Mouse (Mus musculus): ENCODE results near the gene Zdhhc1. TPM values are rescaled to one million over a fixed set of nuclear protein-coding genes. Genes with fewer than 3 reads are reported as not detected.

The Zdhhc1 gene
- total and polyA plus RNA-seq, 3 experiments, result 4.9 to 11.5 TPM; not detected in 1

DNA sequence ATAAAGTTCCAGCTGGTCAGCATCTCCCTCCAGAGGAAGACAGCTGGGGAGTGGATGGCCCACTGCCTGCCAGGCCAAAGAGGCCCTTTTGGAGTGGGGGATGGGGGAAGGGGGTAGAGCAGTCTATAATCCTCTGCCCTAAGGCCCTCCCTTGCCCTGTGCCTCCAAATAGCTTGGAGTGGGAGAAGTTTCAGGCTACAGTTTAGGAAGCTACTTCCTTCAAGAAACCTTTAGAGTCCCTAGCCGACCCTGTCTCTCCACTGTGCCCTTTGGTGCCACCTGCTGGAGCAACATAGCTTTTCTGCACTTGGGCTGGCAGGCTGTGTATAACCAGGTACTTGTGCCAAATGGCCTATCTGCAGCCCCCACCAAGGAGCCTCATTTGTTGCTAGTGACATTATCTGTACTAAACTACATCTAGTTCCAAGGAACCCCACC, 37.2 kb upstream of the Zdhhc1 start (continued):
- TF ChIP-seq MEF2A (IDR thresholded peaks at IDR 0.05; ENCODE audit: extremely low read depth, insufficient replicate concordance, low read depth, low read length, poor library complexity, severe bottlenecking) (no peak), ZC3H11A (IDR thresholded peaks at IDR 0.05; ENCODE audit: low read depth, low read length) (peak; percentile 53), ETS1 (IDR thresholded peaks at IDR 0.05; ENCODE audit: low read depth, low read length) (peak; percentile 61), E2F4 (IDR thresholded peaks at IDR 0.05; ENCODE audit: borderline replicate concordance, low read depth, low read length) (no peak), SMC3 (IDR thresholded peaks at IDR 0.05; ENCODE audit: low read depth, low read length) (peak; percentile 80), USF1 (IDR thresholded peaks at IDR 0.05; ENCODE audit: low read depth, low read length) (0 out of 2 replicates have a peak, but pooled peaks have one; percentile 17), MAX (IDR thresholded peaks at IDR 0.05; ENCODE audit: low read length) (0 out of 2 replicates have a peak, but pooled peaks have one; percentile 19), TAL1 (IDR thresholded peaks at IDR 0.05; ENCODE audit: low read length) (no peak), CHD2 (IDR thresholded peaks at IDR 0.05; ENCODE audit: low read length) (no peak), EP300 (IDR thresholded peaks at IDR 0.05; ENCODE audit: low read depth in 1 of 2, low read length in 2 of 2) (peak; percentile 28 to 50; a peak in 1 of 4 replicates), GATA1 (IDR thresholded peaks at IDR 0.05; ENCODE audit: low read depth, low read length) (no peak), NELFE (IDR thresholded peaks at IDR 0.05; ENCODE audit: low read depth, low read length) (no peak), ZNF384 (IDR thresholded peaks at IDR 0.05; ENCODE audit: low read depth, low read length) (no peak), BHLHE40 (IDR thresholded peaks at IDR 0.05; ENCODE audit: borderline replicate concordance, low read depth, low read length) (peak; percentile 32; the same call in 1 of the 2 replicates), POLR2A (IDR thresholded peaks at IDR 0.05; ENCODE audit: control insufficient read depth in 1 of 2, insufficient read depth in 1 of 2, low read depth in 1 of 2, low read length in 2 of 2, poor library complexity in 1 of 2) (no peak), ZKSCAN1 (IDR thresholded peaks at IDR 0.05; ENCODE audit: low read depth, low read length) (0 out of 2 replicates have a peak, but pooled peaks have one; percentile 19), HCFC1 (IDR thresholded peaks at IDR 0.05; ENCODE audit: low read depth, low read length) (no peak)

GRCm38 (mm10) chr8:105533439-105533838, 36.7 kb upstream of the Zdhhc1 start:
- H3K4me3 ChIP-seq (ENCODE audit: control insufficient read depth in 1 of 2, insufficient read depth in 1 of 2, low read depth in 2 of 2, low read length in 2 of 2), result no peak overlapping the region
- peaks cover 2 to 26% of the 10 kb centered on the region in 2 experiments for H3K36me3 ChIP-seq (ENCODE audit: control insufficient read depth in 1 of 2, insufficient read depth in 2 of 2, low read length in 2 of 2)
- H3K27me3 ChIP-seq (ENCODE audit: control insufficient read depth in 1 of 2, insufficient read depth in 2 of 2, low read length in 2 of 2), result no peaks in the 10 kb centered on the region
- no peaks in the 10 kb centered on the region for H3K9me3 ChIP-seq (replicated peaks; ENCODE audit: insufficient read depth, low read length)
- H3K27ac ChIP-seq (ENCODE audit: control insufficient read depth, low read depth, low read length), result no peak overlapping the region
- peaks cover 17 to 20% of the 10 kb centered on the region in 2 experiments for H3K4me1 ChIP-seq (ENCODE audit: control insufficient read depth in 1 of 2, insufficient read depth in 2 of 2, low read length in 2 of 2)
- DNase-seq (ENCODE audit: low read depth, low spot score), result peak; percentile 23
- H3K79me2 ChIP-seq (ENCODE audit: control insufficient read depth, insufficient read depth, low read length, poor library complexity), result no peaks in the 10 kb centered on the region
- TF ChIP-seq ZMIZ1 (IDR thresholded peaks at IDR 0.05; ENCODE audit: low read depth, low read length) (no peak), TAL1 (IDR thresholded peaks at IDR 0.05; ENCODE audit: low read length) (peak; percentile 13; the same call in 1 of the 2 replicates)
- no peak overlapping the region for H3K9ac ChIP-seq (ENCODE audit: control insufficient read depth, low read depth, low read length, poor library complexity, severe bottlenecking)

GRCm38 (mm10) chr8:105531774-105532173, 35.1 kb upstream of the Zdhhc1 start:
- Histone ChIP-seq H3K9me3 (replicated peaks; ENCODE audit: insufficient read depth, low read length) (no peaks in the 10 kb centered on the region), H3K4me1 (ENCODE audit: control insufficient read depth in 1 of 2, insufficient read depth in 2 of 2, low read length in 2 of 2) (peaks cover 17 to 20% of the 10 kb centered on the region in 2 experiments), H3K27ac (ENCODE audit: control insufficient read depth, low read depth, low read length) (no peak overlapping the region), H3K9ac (ENCODE audit: control insufficient read depth, low read depth, low read length, poor library complexity, severe bottlenecking) (no peak overlapping the region), H3K36me3 (ENCODE audit: control insufficient read depth in 1 of 2, insufficient read depth in 2 of 2, low read length in 2 of 2) (peaks cover 0 to 26% of the 10 kb centered on the region in 2 experiments; a peak in 3 of 4 replicates), H3K79me2 (ENCODE audit: control insufficient read depth, insufficient read depth, low read length, poor library complexity) (no peaks in the 10 kb centered on the region), H3K27me3 (ENCODE audit: control insufficient read depth in 1 of 2, insufficient read depth in 2 of 2, low read length in 2 of 2) (no peaks in the 10 kb centered on the region), H3K4me3 (ENCODE audit: control insufficient read depth in 1 of 2, insufficient read depth in 1 of 2, low read depth in 2 of 2, low read length in 2 of 2) (no peak overlapping the region)
- TF ChIP-seq BHLHE40 (IDR thresholded peaks at IDR 0.05; ENCODE audit: borderline replicate concordance, low read depth, low read length) (no peak), MAFK (IDR thresholded peaks at IDR 0.05; ENCODE audit: borderline replicate concordance, low read depth, low read length) (no peak), SMC3 (IDR thresholded peaks at IDR 0.05; ENCODE audit: low read depth, low read length) (peak; percentile 69), CTCF (IDR thresholded peaks at IDR 0.05 in 2 of 3, conservative IDR thresholded peaks at IDR 0.05 in 1 of 3; ENCODE audit: control insufficient read depth in 1 of 3, insufficient read depth in 1 of 3, low read depth in 2 of 3, low read length in 3 of 3, poor library complexity in 1 of 3, severe bottlenecking in 1 of 3) (peak; percentile 48 to 80 (median 70)), RCOR1 (IDR thresholded peaks at IDR 0.05; ENCODE audit: low read depth, low read length) (no peak), MAZ (IDR thresholded peaks at IDR 0.05; ENCODE audit: low read depth, low read length) (peak; percentile 84), RAD21 (IDR thresholded peaks at IDR 0.05; ENCODE audit: low read depth, low read length) (peak; percentile 23)
- DNase-seq (ENCODE audit: low read depth, low spot score), result peak; percentile 85

Measured in MEL (cell line).